Mouse (Mus musculus): ENCODE results near the gene Mrpl34. TPM values are rescaled to one million over a fixed set of nuclear protein-coding genes. Genes with fewer than 3 reads are reported as not detected.

The Mrpl34 gene
- polyA plus RNA-seq, 1 experiment from 2014 or later = 178 TPM

DNA sequence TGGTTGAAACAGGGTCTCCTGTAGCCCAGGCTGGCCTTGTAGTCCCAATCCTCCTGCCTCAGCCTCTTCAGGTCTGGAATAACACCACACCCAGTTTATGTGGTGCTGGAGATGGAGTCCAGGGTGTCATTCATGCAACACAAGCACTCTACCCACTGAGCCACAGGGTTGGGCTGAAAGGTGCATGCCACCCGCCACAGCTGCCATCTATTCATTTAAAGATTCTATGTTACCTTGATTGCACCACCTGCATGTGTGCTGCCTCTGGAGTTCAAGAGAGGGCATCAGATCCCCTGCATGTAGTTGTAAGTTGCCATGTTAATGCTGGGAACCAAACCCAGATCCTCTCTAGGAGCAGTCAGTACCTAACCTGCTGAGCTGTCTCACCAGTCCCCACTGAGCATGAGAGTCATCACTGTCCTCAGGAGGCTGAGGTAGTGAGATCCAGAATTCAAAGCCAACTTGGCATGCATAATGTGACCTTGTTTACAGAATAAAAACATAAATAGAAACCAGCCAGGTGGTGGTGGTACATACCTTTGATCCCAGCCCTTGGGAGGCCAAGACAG is 32.4 kb downstream of the Mrpl34 start:
- no peak overlapping the region for H3K4me2 ChIP-seq (replicated peaks; ENCODE audit: low read depth, low read length)
- peaks cover 19% of the 10 kb centered on the region for H3K36me3 ChIP-seq (ENCODE audit: control insufficient read depth, insufficient read depth, low read length)
- no peak overlapping the region for H3K4me3 ChIP-seq (ENCODE audit: low read length)
- H3K9me3 ChIP-seq (ENCODE audit: control insufficient read depth, low read length) = no peaks in the 10 kb centered on the region
- WGBS = 96% methylated on average over 1 of the region's 1 CpGs
- no peaks in the 10 kb centered on the region for H3K27me3 ChIP-seq (ENCODE audit: control insufficient read depth, insufficient read depth, low read length)
- peak overlapping the region; percentile 84 for H3K27ac ChIP-seq (ENCODE audit: low read depth, low read length)
- H3K4me1 ChIP-seq (ENCODE audit: control insufficient read depth, insufficient read depth, low read length) = peaks cover 44% of the 10 kb centered on the region
- peak overlapping the region; percentile 28; the same call in 1 of the 2 replicates for H3K9ac ChIP-seq (ENCODE audit: low read depth, low read length)
- no peak for ATAC-seq (ENCODE audit: low FRiP score, low TSS enrichment)

DNA sequence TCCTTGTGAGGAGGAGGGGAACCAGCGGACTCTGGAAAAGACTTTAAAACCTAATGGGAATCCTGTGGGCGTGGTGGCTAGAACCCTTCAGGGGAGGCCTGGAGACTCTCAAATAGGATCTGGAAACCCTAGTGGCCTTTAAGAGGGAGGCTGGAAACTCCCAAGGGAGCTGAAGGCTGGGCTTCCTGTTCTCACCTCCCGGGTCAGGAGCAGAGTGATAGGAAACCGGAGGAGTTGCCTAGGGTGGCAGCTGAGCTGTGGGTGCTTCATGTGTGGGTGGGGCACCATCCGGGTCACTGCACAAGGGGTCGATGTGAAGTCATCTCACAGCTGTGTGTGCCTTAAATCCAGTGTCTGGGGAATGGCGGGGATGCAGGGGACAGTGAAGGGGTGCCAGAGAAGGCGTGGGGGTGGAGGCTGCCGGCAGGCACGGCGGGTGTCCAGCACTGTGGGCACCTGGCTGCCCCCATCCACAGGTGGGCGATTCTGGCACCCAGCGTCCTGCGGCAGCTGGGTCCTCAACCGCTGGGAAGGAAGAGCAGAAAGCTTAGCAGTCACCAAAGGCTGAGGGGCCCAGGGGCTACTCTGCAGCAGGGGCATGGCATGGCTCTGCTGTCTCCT is 33.2 kb downstream of the Mrpl34 start:
- H3K27ac ChIP-seq (ENCODE audit: low read depth, low read length) = peak overlapping the region; percentile 84
- no peak overlapping the region for H3K4me3 ChIP-seq (ENCODE audit: low read length)
- H3K27me3 ChIP-seq (ENCODE audit: control insufficient read depth, insufficient read depth, low read length) = no peaks in the 10 kb centered on the region
- ATAC-seq (ENCODE audit: low FRiP score, low TSS enrichment) = peak; percentile 50
- H3K4me2 ChIP-seq (replicated peaks; ENCODE audit: low read depth, low read length) = no peak overlapping the region
- no peak overlapping the region for H3K9ac ChIP-seq (ENCODE audit: low read depth, low read length)
- H3K9me3 ChIP-seq (ENCODE audit: control insufficient read depth, low read length) = no peaks in the 10 kb centered on the region
- peaks cover 10% of the 10 kb centered on the region; the same call in 1 of the 2 replicates for H3K36me3 ChIP-seq (ENCODE audit: control insufficient read depth, insufficient read depth, low read length)
- peaks cover 44% of the 10 kb centered on the region for H3K4me1 ChIP-seq (ENCODE audit: control insufficient read depth, insufficient read depth, low read length)
- 8% methylated on average over 15 of the region's 15 CpGs for WGBS

- peak; percentile 14; the same call in 1 of the 2 replicates for ATAC-seq (ENCODE audit: low FRiP score, low TSS enrichment)
- no peak overlapping the region for H3K9ac ChIP-seq (ENCODE audit: low read depth, low read length)
These were observed 34.3 kb downstream of the Mrpl34 start for GRCm38 (mm10) chr8:71498816-71499690.

DNA sequence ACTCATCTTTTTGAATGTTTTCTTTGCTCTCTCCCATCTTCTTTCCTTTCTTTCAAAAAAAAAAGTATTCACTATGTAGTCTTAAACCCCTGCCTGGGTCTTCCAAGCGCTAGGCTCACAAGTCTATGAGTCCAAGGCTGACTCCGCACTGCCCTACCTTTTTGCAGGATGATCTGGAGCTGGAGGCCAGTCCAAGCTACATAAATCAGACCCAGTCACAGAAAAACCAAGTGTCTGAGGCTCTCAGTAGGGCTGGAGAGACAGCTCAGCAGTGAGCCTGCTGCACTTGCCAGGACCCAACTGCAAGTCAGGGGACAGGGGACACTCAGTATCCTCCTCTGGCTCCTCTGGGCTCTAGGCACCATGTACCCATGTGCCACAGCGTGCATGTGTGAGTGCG is 39.6 kb downstream of the Mrpl34 start:
- Histone ChIP-seq H3K9ac (ENCODE audit: low read depth, low read length) (no peak overlapping the region), H3K4me1 (ENCODE audit: control insufficient read depth, insufficient read depth, low read length) (peaks cover 12% of the 10 kb centered on the region), H3K4me2 (replicated peaks; ENCODE audit: low read depth, low read length) (no peak overlapping the region), H3K27me3 (ENCODE audit: control insufficient read depth, insufficient read depth, low read length) (peaks cover 29% of the 10 kb centered on the region), H3K27ac (ENCODE audit: low read depth, low read length) (no peak overlapping the region), H3K4me3 (ENCODE audit: low read length) (no peak overlapping the region), H3K36me3 (ENCODE audit: control insufficient read depth, insufficient read depth, low read length) (no peaks in the 10 kb centered on the region), H3K9me3 (ENCODE audit: control insufficient read depth, low read length) (no peaks in the 10 kb centered on the region)
- WGBS = 75% methylated on average over 4 of the region's 4 CpGs
- no peak for ATAC-seq (ENCODE audit: low FRiP score, low TSS enrichment)

More at GRCm38 (mm10) chr8:71498816-71499690, 34.3 kb downstream of the Mrpl34 start:
- no peak overlapping the region for H3K4me3 ChIP-seq (ENCODE audit: low read length)
- no peak overlapping the region for H3K4me2 ChIP-seq (replicated peaks; ENCODE audit: low read depth, low read length)
- peaks cover 44% of the 10 kb centered on the region for H3K4me1 ChIP-seq (ENCODE audit: control insufficient read depth, insufficient read depth, low read length)
- WGBS = 17% methylated on average over 16 of the region's 16 CpGs
- H3K36me3 ChIP-seq (ENCODE audit: control insufficient read depth, insufficient read depth, low read length) = peaks cover 5% of the 10 kb centered on the region; the same call in 1 of the 2 replicates
- H3K27me3 ChIP-seq (ENCODE audit: control insufficient read depth, insufficient read depth, low read length) = no peaks in the 10 kb centered on the region
- H3K9me3 ChIP-seq (ENCODE audit: control insufficient read depth, low read length) = no peaks in the 10 kb centered on the region
- H3K27ac ChIP-seq (ENCODE audit: low read depth, low read length) = peak overlapping the region; percentile 84

GRCm38 (mm10) chr8:71505326-71505725 is 40.6 kb downstream of the Mrpl34 start:
- no peak for ATAC-seq (ENCODE audit: low FRiP score, low TSS enrichment)
- Histone ChIP-seq H3K4me1 (ENCODE audit: control insufficient read depth, insufficient read depth, low read length) (peaks cover 11% of the 10 kb centered on the region; the same call in 1 of the 2 replicates), H3K9me3 (ENCODE audit: control insufficient read depth, low read length) (no peaks in the 10 kb centered on the region), H3K27me3 (ENCODE audit: control insufficient read depth, insufficient read depth, low read length) (peaks cover 29% of the 10 kb centered on the region), H3K36me3 (ENCODE audit: control insufficient read depth, insufficient read depth, low read length) (no peaks in the 10 kb centered on the region), H3K4me3 (ENCODE audit: low read length) (no peak overlapping the region), H3K9ac (ENCODE audit: low read depth, low read length) (no peak overlapping the region), H3K27ac (ENCODE audit: low read depth, low read length) (no peak overlapping the region), H3K4me2 (replicated peaks; ENCODE audit: low read depth, low read length) (no peak overlapping the region)
- 87% methylated on average over 4 of the region's 4 CpGs for WGBS

GRCm38 (mm10) chr8:71505979-71506378 is 41.2 kb downstream of the Mrpl34 start:
- no peak overlapping the region for H3K27ac ChIP-seq (ENCODE audit: low read depth, low read length)
- ATAC-seq (ENCODE audit: low FRiP score, low TSS enrichment) = no peak
- H3K4me1 ChIP-seq (ENCODE audit: control insufficient read depth, insufficient read depth, low read length) = peaks cover 11% of the 10 kb centered on the region; the same call in 1 of the 2 replicates
- no peak overlapping the region for H3K9ac ChIP-seq (ENCODE audit: low read depth, low read length)
- H3K36me3 ChIP-seq (ENCODE audit: control insufficient read depth, insufficient read depth, low read length) = no peaks in the 10 kb centered on the region
- WGBS = 90% methylated on average over 4 of the region's 4 CpGs
- no peaks in the 10 kb centered on the region for H3K9me3 ChIP-seq (ENCODE audit: control insufficient read depth, low read length)
- peaks cover 29% of the 10 kb centered on the region for H3K27me3 ChIP-seq (ENCODE audit: control insufficient read depth, insufficient read depth, low read length)
- no peak overlapping the region for H3K4me3 ChIP-seq (ENCODE audit: low read length)
- no peak overlapping the region for H3K4me2 ChIP-seq (replicated peaks; ENCODE audit: low read depth, low read length)

- peaks cover 29% of the 10 kb centered on the region for H3K27me3 ChIP-seq (ENCODE audit: control insufficient read depth, insufficient read depth, low read length)
- peaks cover 11% of the 10 kb centered on the region; the same call in 1 of the 2 replicates for H3K4me1 ChIP-seq (ENCODE audit: control insufficient read depth, insufficient read depth, low read length)
- H3K4me2 ChIP-seq (replicated peaks; ENCODE audit: low read depth, low read length) = peak overlapping the region; percentile 80
- H3K4me3 ChIP-seq (ENCODE audit: low read length) = peak overlapping the region; percentile 47
- WGBS = under 1% methylated on average over 61 of the region's 61 CpGs
- H3K27ac ChIP-seq (ENCODE audit: low read depth, low read length) = no peak overlapping the region
- peak; percentile 71 for ATAC-seq (ENCODE audit: low FRiP score, low TSS enrichment)
- no peaks in the 10 kb centered on the region for H3K9me3 ChIP-seq (ENCODE audit: control insufficient read depth, low read length)
- H3K36me3 ChIP-seq (ENCODE audit: control insufficient read depth, insufficient read depth, low read length) = no peaks in the 10 kb centered on the region
- H3K9ac ChIP-seq (ENCODE audit: low read depth, low read length) = peak overlapping the region; percentile 47
These were observed 42.9 kb downstream of the Mrpl34 start for GRCm38 (mm10) chr8:71507589-71508104.

GRCm38 (mm10) chr8:71509316-71509715 is 44.6 kb downstream of the Mrpl34 start:
- Histone ChIP-seq H3K4me1 (ENCODE audit: control insufficient read depth, insufficient read depth, low read length) (peaks cover 11% of the 10 kb centered on the region; the same call in 1 of the 2 replicates), H3K36me3 (ENCODE audit: control insufficient read depth, insufficient read depth, low read length) (no peaks in the 10 kb centered on the region), H3K9me3 (ENCODE audit: control insufficient read depth, low read length) (no peaks in the 10 kb centered on the region), H3K4me3 (ENCODE audit: low read length) (peak overlapping the region; percentile 27; the same call in 1 of the 2 replicates), H3K27ac (ENCODE audit: low read depth, low read length) (no peak overlapping the region), H3K9ac (ENCODE audit: low read depth, low read length) (0 out of 2 replicates have a peak overlapping the region, but pooled peaks have one; percentile 8), H3K27me3 (ENCODE audit: control insufficient read depth, insufficient read depth, low read length) (peaks cover 29% of the 10 kb centered on the region), H3K4me2 (replicated peaks; ENCODE audit: low read depth, low read length) (peak overlapping the region; percentile 26; the same call in 1 of the 2 replicates)
- no peak for ATAC-seq (ENCODE audit: low FRiP score, low TSS enrichment)
- 78% methylated on average over 2 of the region's 2 CpGs for WGBS
